Mouse (Mus musculus) CH12.LX (cell line): ENCODE measurements at regions not wholly inside any gene's neighbourhood (a gene's known extent, or its start where the extent isn't known, plus 50 kb on each side); places are given as distances from the start of the nearest gene placed in this dataset.

Experiments
- DNase-seq: peaks from one replicate; pipeline ENCODE4 v3.0.0-alpha.2; 2013; ENCODE audit errors: extremely low read depth
- H3K27ac ChIP-seq: 2 replicates; pipeline ENCODE4 v1.5.1; 2012; ENCODE audit warnings: low read depth, mild to moderate bottlenecking, control low read depth, moderate library complexity; ENCODE audit not compliant: insufficient read depth
- H3K27me3 ChIP-seq: replicated peaks from 2 replicates; pipeline ENCODE3; 2012; ENCODE audit warnings: inconsistent platforms
- H3K36me3 ChIP-seq, 2 experiments: replicated peaks in 1 of 2; 2 replicates each; pipeline versions ENCODE3 to v1.6.1; 2012; ENCODE audit warnings: inconsistent platforms in 1 of 2, low read length in 1 of 2, mild to moderate bottlenecking in 1 of 2, mixed read lengths in 1 of 2, moderate library complexity in 1 of 2; ENCODE audit not compliant: control insufficient read depth in 1 of 2, insufficient read depth in 1 of 2
- H3K4me1 ChIP-seq, 2 experiments: 2 replicates each; pipeline ENCODE4 v1.6.1; 2012; ENCODE audit warnings: inconsistent platforms in 1 of 2, moderate library complexity in 1 of 2; ENCODE audit not compliant: insufficient read depth in 2 of 2, control insufficient read depth in 1 of 2
- H3K4me2 ChIP-seq: 2 replicates; pipeline ENCODE4 v1.6.1; 2012; ENCODE audit warnings: low read depth, mild to moderate bottlenecking, control low read depth; ENCODE audit not compliant: poor library complexity, insufficient read depth, severe bottlenecking
- H3K4me3 ChIP-seq, 3 experiments: fragments of 150-350 bp in 1 of 3; sonication (generic) in 1 of 3; replicated peaks in 1 of 3; 2 replicates each; pipeline versions ENCODE3 to v1.5.1; 2011 to 2012; ENCODE audit warnings: low read depth in 2 of 3, low read length in 2 of 3, mild to moderate bottlenecking in 2 of 3, moderate library complexity in 2 of 3, control low read depth in 1 of 3, improper control_type of control experiment in 1 of 3, inconsistent platforms in 1 of 3, mixed read lengths in 1 of 3; ENCODE audit not compliant: poor library complexity in 1 of 3
- H3K79me2 ChIP-seq: replicated peaks from 2 replicates; pipeline ENCODE4 v1.6.1; 2012; ENCODE audit warnings: mild to moderate bottlenecking, moderate library complexity; ENCODE audit not compliant: control insufficient read depth, poor library complexity, insufficient read depth, severe bottlenecking; ENCODE audit errors: extremely low read depth
- H3K9ac ChIP-seq: 2 replicates; pipeline ENCODE4 v1.6.1; 2012; ENCODE audit warnings: low read depth, mild to moderate bottlenecking, control low read depth, moderate library complexity; ENCODE audit not compliant: insufficient read depth
- H3K9me3 ChIP-seq: replicated peaks from 2 replicates; pipeline ENCODE3; 2012; ENCODE audit warnings: low read length, inconsistent platforms, mixed read lengths
- BHLHE40 ChIP-seq: IDR thresholded peaks from 2 replicates; pipeline ENCODE4 v1.6.1; 2011; ENCODE audit warnings: mild to moderate bottlenecking, low read depth, low read length, improper control_type of control experiment
- E2F4 ChIP-seq: IDR thresholded peaks from 2 replicates; pipeline ENCODE4 v1.6.1; 2011; ENCODE audit warnings: low read depth, low read length, improper control_type of control experiment; ENCODE audit not compliant: insufficient replicate concordance
- EP300 ChIP-seq: IDR thresholded peaks from 2 replicates; pipeline ENCODE4 v1.6.1; 2011; ENCODE audit warnings: low read length, improper control_type of control experiment
- JUN ChIP-seq: IDR thresholded peaks from 2 replicates; pipeline ENCODE4 v1.6.1; 2011; ENCODE audit warnings: low read depth, mild to moderate bottlenecking, low read length, improper control_type of control experiment, moderate library complexity; ENCODE audit not compliant: insufficient read depth
- KAT2A ChIP-seq: IDR thresholded peaks from 2 replicates; pipeline ENCODE4 v1.6.1; 2012; ENCODE audit warnings: low read length, improper control_type of control experiment, inconsistent platforms; ENCODE audit not compliant: insufficient replicate concordance
- MAX ChIP-seq: IDR thresholded peaks from 2 replicates; pipeline ENCODE4 v1.6.1; 2011; ENCODE audit warnings: low read length, improper control_type of control experiment
- MXI1 ChIP-seq: IDR thresholded peaks from 2 replicates; pipeline ENCODE4 v1.6.1; 2011; ENCODE audit warnings: mild to moderate bottlenecking, low read depth, low read length, improper control_type of control experiment
- MYC ChIP-seq: IDR thresholded peaks from 2 replicates; pipeline ENCODE4 v1.6.1; 2011; ENCODE audit warnings: low read depth, mild to moderate bottlenecking, improper control_type of control experiment, low read length
- NELFE ChIP-seq: IDR thresholded peaks from 2 replicates; pipeline ENCODE4 v1.6.1; 2011; ENCODE audit warnings: low read depth, low read length, improper control_type of control experiment
- NRF1 ChIP-seq: IDR thresholded peaks from 2 replicates; pipeline ENCODE4 v1.6.1; 2014; ENCODE audit warnings: low read depth, mild to moderate bottlenecking, inconsistent platforms, low read length, improper control_type of control experiment, moderate library complexity
- PAX5 ChIP-seq: IDR thresholded peaks from 2 replicates; pipeline ENCODE4 v1.6.1; 2012; ENCODE audit warnings: low read length, inconsistent platforms, mixed read lengths
- POLR2AphosphoS2 ChIP-seq: IDR thresholded peaks from 2 replicates; pipeline ENCODE4 v1.6.1; 2011; ENCODE audit warnings: low read depth, low read length, improper control_type of control experiment
- SMC3 ChIP-seq: IDR thresholded peaks from 2 replicates; pipeline ENCODE4 v1.6.1; 2011; ENCODE audit warnings: low read depth, low read length, improper control_type of control experiment
- TBP ChIP-seq: conservative IDR thresholded peaks from 2 replicates; pipeline ENCODE4 v1.6.1; 2011; ENCODE audit warnings: low read depth, low read length, improper control_type of control experiment
- TCF12 ChIP-seq: IDR thresholded peaks from 2 replicates; pipeline ENCODE4 v1.6.1; 2014; ENCODE audit warnings: low read depth, mild to moderate bottlenecking, inconsistent platforms, low read length, improper control_type of control experiment
- UBTF ChIP-seq: IDR thresholded peaks from 2 replicates; pipeline ENCODE4 v1.6.1; 2012; ENCODE audit warnings: low read depth, mild to moderate bottlenecking, inconsistent platforms, low read length, improper control_type of control experiment, moderate library complexity
- ZC3H11A ChIP-seq: IDR thresholded peaks from 2 replicates; pipeline ENCODE4 v1.6.1; 2012; ENCODE audit warnings: low read depth, mild to moderate bottlenecking, inconsistent platforms, low read length, improper control_type of control experiment
- ZKSCAN1 ChIP-seq: IDR thresholded peaks from 2 replicates; pipeline ENCODE4 v1.6.1; 2012; ENCODE audit warnings: low read depth, inconsistent platforms, low read length, improper control_type of control experiment, borderline replicate concordance
- ZMIZ1 ChIP-seq: IDR thresholded peaks from 2 replicates; pipeline ENCODE4 v1.6.1; 2012; ENCODE audit warnings: low read depth, mild to moderate bottlenecking, inconsistent platforms, low read length, improper control_type of control experiment
- ZNF384 ChIP-seq: IDR thresholded peaks from 2 replicates; pipeline ENCODE4 v1.6.1; 2012; ENCODE audit warnings: low read depth, low read length, improper control_type of control experiment, inconsistent platforms
- dilution Hi-C: fragments of 300-500 bp; cut with MboI; formaldehyde crosslinking; loops from 2 replicates; pipeline ENCODE4 v1.14.3; 2020; ENCODE audit warnings: low sequenced_read_pairs; ENCODE audit not compliant: extremely low pct_unique_long_range_greater_than_20kb, extremely low pct_ligation_motif_present
- in situ Hi-C: fragments of 300-500 bp; cut with MboI; formaldehyde crosslinking; loops from 3 replicates; pipeline ENCODE4 v1.14.3; 2019; ENCODE audit warnings: low sequenced_read_pairs, low pct_ligation_motif_present, low pct_unique_long_range_greater_than_20kb, mixed read lengths

DNA sequence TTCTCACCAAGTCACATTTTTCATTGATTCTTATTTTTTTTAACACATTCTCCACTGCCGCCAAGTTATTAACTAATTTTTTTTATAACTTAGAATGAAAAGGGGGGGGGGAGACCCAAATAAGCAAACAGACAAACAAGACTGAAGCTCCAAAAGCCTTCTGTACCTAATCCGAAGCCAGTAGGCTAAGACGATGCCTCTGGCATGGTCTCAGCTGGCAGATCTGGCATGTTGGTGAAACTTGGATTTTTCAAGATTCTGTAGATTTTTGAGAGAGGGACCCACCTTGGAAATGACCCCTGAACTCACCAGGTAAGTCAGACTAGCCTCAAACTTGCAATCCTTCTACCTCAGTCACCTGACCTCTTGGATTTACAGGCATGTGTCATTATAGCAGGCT is 208.7 kb downstream of the Cd47 start:
- dilution Hi-C loops (no loop called here), in situ Hi-C loops (no loop called here)
- Histone ChIP-seq H3K4me3 (no peak overlapping the region), H3K4me1 (peaks cover 5 to 8% of the 10 kb centered on the region in 2 experiments; a peak in 3 of 4 replicates), H3K4me2 (no peak overlapping the region), H3K27ac (no peak overlapping the region), H3K9ac (no peak overlapping the region), H3K27me3 (no peaks in the 10 kb centered on the region), H3K36me3 (no peaks in the 10 kb centered on the region), H3K9me3 (no peaks in the 10 kb centered on the region), H3K79me2 (no peaks in the 10 kb centered on the region)
- TF ChIP-seq BHLHE40 (no peak), ZC3H11A (no peak), TCF12 (no peak), ZNF384 (no peak), TBP (no peak), PAX5 (no peak), POLR2AphosphoS2 (no peak), MYC (no peak), UBTF (no peak), NELFE (no peak), ZKSCAN1 (no peak), JUN (no peak), KAT2A (no peak), MAX (no peak)
- DNase-seq: no peak

DNA sequence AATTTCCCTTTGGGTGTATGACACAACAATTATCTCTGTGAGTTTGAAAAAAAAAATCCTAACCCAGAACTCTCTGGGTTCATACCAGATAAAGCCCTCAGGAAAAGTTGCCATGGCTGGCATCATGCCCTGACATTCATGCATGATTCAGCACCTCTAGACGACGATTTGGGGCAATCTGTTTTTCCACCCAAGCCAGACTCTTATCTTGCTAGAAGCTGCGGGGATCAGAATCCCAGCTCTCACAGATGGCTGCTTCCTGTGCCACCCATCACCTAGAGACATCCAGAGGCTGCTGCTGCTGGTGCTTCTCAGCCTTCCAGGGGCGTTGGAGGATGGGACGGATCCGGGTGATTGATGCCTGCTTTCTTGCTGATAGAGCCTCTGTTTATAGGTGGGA is 209.2 kb downstream of the Cd47 start:
- Histone ChIP-seq H3K9ac (no peak overlapping the region), H3K4me2 (no peak overlapping the region), H3K4me1 (peaks cover 5 to 8% of the 10 kb centered on the region in 2 experiments; a peak in 3 of 4 replicates), H3K9me3 (no peaks in the 10 kb centered on the region), H3K4me3 (no peak overlapping the region), H3K27me3 (no peaks in the 10 kb centered on the region), H3K27ac (no peak overlapping the region), H3K36me3 (no peaks in the 10 kb centered on the region), H3K79me2 (no peaks in the 10 kb centered on the region)
- TF ChIP-seq UBTF (no peak), ZC3H11A (no peak), ZMIZ1 (no peak), NRF1 (no peak), EP300 (no peak), ZNF384 (no peak), SMC3 (no peak), E2F4 (no peak), NELFE (no peak), MXI1 (no peak)
- no peak for DNase-seq
- dilution Hi-C loops: no loop called here
- in situ Hi-C loops: no loop called here
